Mouse (Mus musculus): ENCODE results near the gene Vsig10.

Vsig10 gene

GRCm38 (mm10) chr5:117380199-117380598 lies 61.3 kb downstream of the Vsig10 start:
- no peak for DNase-seq (ENCODE audit: inconsistent ontology term)

- no peak for DNase-seq (ENCODE audit: inconsistent ontology term)
Measured at GRCm38 (mm10) chr5:117381785-117382184, 62.9 kb downstream of the Vsig10 start.

- no peak for DNase-seq (ENCODE audit: inconsistent ontology term)
Measured at GRCm38 (mm10) chr5:117383198-117383597, 64.3 kb downstream of the Vsig10 start.

- peak; percentile 68 for DNase-seq (ENCODE audit: inconsistent ontology term)
Measured at GRCm38 (mm10) chr5:117388296-117388751, 69.4 kb downstream of the Vsig10 start.

GRCm38 (mm10) chr5:117388877-117389276 lies 70.0 kb downstream of the Vsig10 start, which contains the start of gene Rfc5:
Rfc5 (minus strand) TSS chr5:117389047.
- peak; percentile 97 for DNase-seq (ENCODE audit: inconsistent ontology term)

- DNase-seq (ENCODE audit: inconsistent ontology term), result no peak
Measured at GRCm38 (mm10) chr5:117390895-117391294, 72.0 kb downstream of the Vsig10 start.

- DNase-seq (ENCODE audit: inconsistent ontology term), result no peak
Measured at GRCm38 (mm10) chr5:117395834-117396233, 77.0 kb downstream of the Vsig10 start.

GRCm38 (mm10) chr5:117396596-117397014 lies 77.7 kb downstream of the Vsig10 start:
- DNase-seq (ENCODE audit: inconsistent ontology term), result no peak

GRCm38 (mm10) chr5:117397371-117397770 lies 78.5 kb downstream of the Vsig10 start:
- DNase-seq (ENCODE audit: inconsistent ontology term), result no peak

- no peak for DNase-seq (ENCODE audit: inconsistent ontology term)
Measured at GRCm38 (mm10) chr5:117398007-117398550, 79.2 kb downstream of the Vsig10 start.

GRCm38 (mm10) chr5:117399281-117399680 lies 80.4 kb downstream of the Vsig10 start:
- DNase-seq (ENCODE audit: inconsistent ontology term), result no peak

- DNase-seq (ENCODE audit: inconsistent ontology term), result no peak
Measured at GRCm38 (mm10) chr5:117403609-117404008, 84.7 kb downstream of the Vsig10 start.
